In the genomic region with DNA sequence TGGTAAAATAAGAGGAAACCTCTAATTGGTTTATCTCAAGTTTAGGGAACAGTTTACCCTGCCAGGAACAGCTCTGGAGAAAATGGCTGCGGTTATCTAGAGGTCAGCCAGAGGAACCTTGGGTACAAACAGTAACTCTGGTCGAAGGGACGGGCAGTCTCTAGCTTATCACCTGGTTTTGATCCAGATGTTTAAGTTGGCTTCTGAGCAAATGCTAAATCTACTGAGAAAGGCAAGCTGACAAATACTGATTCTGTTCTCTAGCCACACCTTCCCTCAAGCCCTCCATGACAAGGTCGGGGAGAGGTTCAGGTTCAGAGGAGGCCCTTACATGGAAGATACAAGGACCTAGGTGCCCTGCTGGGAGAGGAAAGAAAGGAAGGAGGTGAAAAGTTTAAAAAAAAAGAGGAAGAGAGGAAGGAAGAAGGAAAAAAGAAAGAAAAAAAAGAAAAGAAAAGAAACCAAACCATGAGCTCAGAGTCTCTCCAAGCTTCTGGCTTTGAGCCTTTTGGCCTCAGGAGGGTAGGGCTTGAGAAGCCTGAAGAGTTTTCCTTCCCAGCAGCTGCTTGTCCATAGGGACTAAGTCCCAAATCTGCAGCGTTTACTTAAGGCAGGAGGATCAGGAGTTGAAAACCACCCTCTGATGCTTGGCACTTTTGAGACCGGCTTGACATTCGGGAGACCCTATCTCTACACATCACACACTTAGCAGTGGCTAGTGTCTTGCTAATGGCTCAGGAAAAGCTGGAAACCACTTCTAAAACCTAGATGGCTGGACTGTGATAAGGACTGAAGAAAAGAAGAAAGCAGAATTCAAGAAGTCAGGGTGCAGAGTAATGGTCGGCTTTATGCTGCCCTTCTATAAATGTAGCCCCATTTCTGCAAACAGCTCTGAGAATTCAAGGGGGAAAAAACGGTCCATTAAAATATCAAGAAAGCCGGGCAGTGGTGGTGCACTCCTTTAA, we compare ENCODE assay signal across 17 mouse cellular contexts. TPM values are rescaled to one million over a fixed set of nuclear protein-coding genes. Genes with fewer than 3 reads are reported as not detected.
DNase-seq lines count a peak whose midpoint lies in the region; ATAC-seq and TF ChIP-seq lines count a peak whose summit lies in the region.
"Had no signal": no experiment of that assay in that cellular context is flagged by ENCODE, and none has a peak within 500 bp of the region (broad histone marks: within the 10 kb centered on the region; RNA-seq: fewer than 3 reads in every experiment).

No protein-coding gene starts in this region.

- peak overlapping the region; percentile 69 for H3K27ac ChIP-seq in heart, adult 2 months
- peak overlapping the region; percentile 70 for H3K27ac ChIP-seq in embryonic facial prominence, embryonic 10.5 days (replicated peaks)
- H3K27ac ChIP-seq in heart, embryonic 16.5 days (ENCODE audit: low read length) = peak overlapping the region; percentile 33
- H3K27ac ChIP-seq: forebrain, embryonic 15.5 days; limb, embryonic 13.5 days; midbrain, embryonic 15.5 days had no signal

- no peak overlapping the region for H3K4me3 ChIP-seq in heart, adult 2 months
- no peak overlapping the region for H3K4me3 ChIP-seq in embryonic facial prominence, embryonic 10.5 days
- H3K4me3 ChIP-seq in heart, embryonic 16.5 days (ENCODE audit: low read length) = no peak overlapping the region
- H3K4me3 ChIP-seq: forebrain, embryonic 15.5 days; limb, embryonic 13.5 days; midbrain, embryonic 15.5 days had no signal

- DNase-seq in heart, adult 2 months = no peak
- DNase-seq in heart, postnatal 36 days = no peak
- no peak for DNase-seq in embryonic facial prominence, embryonic 10.5 days (ENCODE audit: low spot score)
- no peak for DNase-seq in adrenal gland, adult 8-10 months
- no peak for DNase-seq in thymus, adult 18-20 months
- no peak for DNase-seq in c-Kit-positive CD71-positive TER-119-positive erythroid progenitor cells, embryonic 14.5 days (ENCODE audit: low spot score)
- DNase-seq: cerebellum, adult 9-11 months; gastrocnemius, postnatal 36 days; kidney, postnatal 25 days; thymus, postnatal 25 days had no signal

- TF ChIP-seq POLR2A in heart, adult 2 months (IDR thresholded peaks at IDR 0.05; ENCODE audit: insufficient read depth, low read depth, low read length) = no peak

- intact Hi-C loops in heart, adult 2 months (cut with DNase I) = no loop called here
- intact Hi-C loops in heart, postnatal 36 days (cut with DNase I) = loop anchor here (2.0 kb wide), 1 partner anchor 18 kb away; no protein-coding TSS in a partner anchor

- no peak overlapping the region for H3K9ac ChIP-seq in heart, adult 2 months (ENCODE audit: low read depth, low read length)
- no peak overlapping the region for H3K9ac ChIP-seq in heart, embryonic 16.5 days (ENCODE audit: low read length)
- H3K9ac ChIP-seq: forebrain, embryonic 15.5 days; limb, embryonic 13.5 days; midbrain, embryonic 15.5 days had no signal

- H3K9me3 ChIP-seq in embryonic facial prominence, embryonic 10.5 days = no peaks in the 10 kb centered on the region; the same call in 1 of the 2 replicates
- 0 out of 2 replicates have a peak, but pooled peaks cover 2% of the 10 kb centered on the region for H3K9me3 ChIP-seq in heart, embryonic 16.5 days (replicated peaks; ENCODE audit: control insufficient read depth, low read length)
- H3K9me3 ChIP-seq: forebrain, embryonic 15.5 days; G1E; limb, embryonic 13.5 days; midbrain, embryonic 15.5 days had no signal

- H3K27me3 ChIP-seq in heart, adult 2 months (ENCODE audit: control insufficient read depth, insufficient read depth, low read length) = no peaks in the 10 kb centered on the region
- no peaks in the 10 kb centered on the region for H3K27me3 ChIP-seq in embryonic facial prominence, embryonic 10.5 days (replicated peaks; ENCODE audit: low read depth, poor library complexity, severe bottlenecking)
- no peaks in the 10 kb centered on the region for H3K27me3 ChIP-seq in heart, embryonic 16.5 days (ENCODE audit: control insufficient read depth, insufficient read depth, low read length)
- H3K27me3 ChIP-seq: forebrain, embryonic 15.5 days; limb, embryonic 13.5 days; midbrain, embryonic 15.5 days had no signal

- no peaks in the 10 kb centered on the region for H3K79me2 ChIP-seq in heart, adult 2 months (replicated peaks; ENCODE audit: control insufficient read depth, insufficient read depth, low read length)

- H3K4me1 ChIP-seq in heart, adult 2 months (ENCODE audit: control insufficient read depth, insufficient read depth, low read length) = peaks cover 8% of the 10 kb centered on the region
- H3K4me1 ChIP-seq in embryonic facial prominence, embryonic 10.5 days = peaks cover 23% of the 10 kb centered on the region
- peaks cover 18% of the 10 kb centered on the region for H3K4me1 ChIP-seq in heart, embryonic 16.5 days (ENCODE audit: control insufficient read depth, insufficient read depth, low read length)
- H3K4me1 ChIP-seq: forebrain, embryonic 15.5 days had no signal

- ATAC-seq in heart, embryonic 16.5 days (replicated peaks; ENCODE audit: extremely low read depth, insufficient read depth, low FRiP score) = peak; percentile 50; the same call in 1 of the 2 replicates
- peak; percentile 85 for ATAC-seq in megakaryocyte progenitor cell, adult 5-6 weeks (replicated peaks; ENCODE audit: poor library complexity)
- ATAC-seq: forebrain, embryonic 15.5 days; intestine, postnatal 0 days; midbrain, embryonic 15.5 days had no signal

- 0 out of 2 replicates have a peak, but pooled peaks have one; percentile 63 for TF ChIP-seq EP300 in heart, adult 2 months (IDR thresholded peaks at IDR 0.05; ENCODE audit: insufficient read depth, low read depth, low read length)

- WGBS in heart, adult 2 months = 64% methylated on average over 10 of the region's 10 CpGs
- WGBS in embryonic facial prominence, embryonic 10.5 days = 73% methylated on average over 10 of the region's 10 CpGs
- 60% methylated on average over 10 of the region's 10 CpGs for WGBS in heart, embryonic 16.5 days

- no peak for TF ChIP-seq CTCF in heart, adult 2 months (IDR thresholded peaks at IDR 0.05)

- no peak overlapping the region for H3K4me2 ChIP-seq in heart, embryonic 16.5 days (ENCODE audit: low read depth, low read length)
- H3K4me2 ChIP-seq: forebrain, embryonic 15.5 days; limb, embryonic 13.5 days; midbrain, embryonic 15.5 days had no signal

- no peaks in the 10 kb centered on the region; the same call in 1 of the 2 replicates for H3K36me3 ChIP-seq in heart, adult 2 months (ENCODE audit: control insufficient read depth, insufficient read depth, low read length)
- H3K36me3 ChIP-seq in embryonic facial prominence, embryonic 10.5 days (replicated peaks) = no peaks in the 10 kb centered on the region
- H3K36me3 ChIP-seq in heart, embryonic 16.5 days (ENCODE audit: control insufficient read depth, insufficient read depth) = no peaks in the 10 kb centered on the region
- H3K36me3 ChIP-seq: forebrain, embryonic 15.5 days; G1E; limb, embryonic 13.5 days; midbrain, embryonic 15.5 days had no signal

RNA-seq across cellular contexts. Expression of a gene that starts 21.7 kb away (rescaled TPM):
- 100 to 1,000 TPM; 114 to 123 TPM for total RNA-seq in heart, adult 2 months (2021)
- 78.3 and 130 TPM in 2 replicates for polyA plus RNA-seq in heart, adult 2 months (2012; rRNA removed)
- 100 to 1,000 TPM; 120 to 139 TPM for total RNA-seq in heart, postnatal 36 days (2021)
- 17.3 and 20.8 TPM in 2 replicates for polyA plus RNA-seq in embryonic facial prominence, embryonic 10.5 days (2016; fragmentation: Nextera tagmentation; extraction: Ambion mirVana)
- 80.4 and 87.7 TPM in 2 replicates for polyA plus RNA-seq in heart, embryonic 16.5 days (2015; fragmentation: Nextera tagmentation; extraction: Ambion mirVana)
- 55.0 and 57.0 TPM in 2 replicates for total RNA-seq in megakaryocyte progenitor cell, adult 5-6 weeks (2015)
- total RNA-seq in megakaryocyte progenitor cell, adult 5-6 weeks (2017) = 38.6 and 43.8 TPM in 2 replicates
- total RNA-seq in adrenal gland, adult 8-10 months (2022) = 10 to 100 TPM; 59.0 to 91.0 (median 69.9) TPM
- polyA plus RNA-seq: G1E had no signal

RNA-seq across cellular contexts. Expression of a gene that starts 22.3 kb away (rescaled TPM):
- total RNA-seq in heart, adult 2 months (2021) = 1 to 10 TPM in 1 of 2 experiments, under 1 TPM in 1; 0.93 to 1.4 TPM
- polyA plus RNA-seq in heart, adult 2 months (2012; rRNA removed) = 0.29 and 0.56 TPM in 2 replicates
- 1 to 10 TPM in 1 of 2 experiments, under 1 TPM in 1; 0.97 to 1.0 TPM for total RNA-seq in heart, postnatal 36 days (2021)
- polyA plus RNA-seq in embryonic facial prominence, embryonic 10.5 days (2016; fragmentation: Nextera tagmentation; extraction: Ambion mirVana) = 0.59 and 1.1 TPM in 2 replicates
- polyA plus RNA-seq in heart, embryonic 16.5 days (2015; fragmentation: Nextera tagmentation; extraction: Ambion mirVana) = 1.8 and 2.2 TPM in 2 replicates
- 63.1 and 96.7 TPM in 2 replicates for total RNA-seq in megakaryocyte progenitor cell, adult 5-6 weeks (2015)
- 82.0 and 96.2 TPM in 2 replicates for total RNA-seq in megakaryocyte progenitor cell, adult 5-6 weeks (2017)
- 1 to 10 TPM; 1.6 to 4.6 (median 2.2) TPM for total RNA-seq in adrenal gland, adult 8-10 months (2022)

RNA-seq across cellular contexts. Expression of a gene that starts 50.7 kb away (rescaled TPM):
- 1 to 10 TPM; 3.7 to 4.2 TPM for total RNA-seq in heart, adult 2 months (2021)
- polyA plus RNA-seq in heart, adult 2 months (2012; rRNA removed) = 2.7 and 3.8 TPM in 2 replicates
- total RNA-seq in heart, postnatal 36 days (2021) = 1 to 10 TPM; 4.4 to 4.5 TPM
- polyA plus RNA-seq in embryonic facial prominence, embryonic 10.5 days (2016; fragmentation: Nextera tagmentation; extraction: Ambion mirVana) = 9.9 and 11.2 TPM in 2 replicates
- 6.4 and 7.8 TPM in 2 replicates for polyA plus RNA-seq in heart, embryonic 16.5 days (2015; fragmentation: Nextera tagmentation; extraction: Ambion mirVana)
- 12.4 and 13.3 TPM in 2 replicates for total RNA-seq in megakaryocyte progenitor cell, adult 5-6 weeks (2015)
- 7.2 and 13.5 TPM in 2 replicates for total RNA-seq in megakaryocyte progenitor cell, adult 5-6 weeks (2017)
- total RNA-seq in adrenal gland, adult 8-10 months (2022) = 10 to 100 TPM in 1 of 4 experiments, 1 to 10 TPM in 3; 5.5 to 14.4 (median 7.9) TPM

Comparison
In these comparisons a context has a peak if more than half of its experiments do, and no peak if none do; other contexts are left out.
1. RNA of a gene that starts 22.3 kb away (total RNA-seq): 63.1 to 96.7 TPM in megakaryocyte progenitor cell, adult 5-6 weeks; 1.6 to 4.6 TPM in adrenal gland, adult 8-10 months, 0.93 to 1.4 TPM in heart, adult 2 months and 0.97 to 1.0 TPM in heart, postnatal 36 days; every median in the first group is over 10 times any median in the second.
2. Peak in every context shown above with its lines, with median percentiles within 50 percentile points of each other: H3K27ac ChIP-seq.